Mouse (Mus musculus) embryo, embryonic 10.5 days (tissue): ENCODE data around the gene Fgfr2.
A peak's percentile ranks its signal among the peaks of the same experiment; 100 is the strongest.
"Not testable (repeated sequence)": the region's sequence is repeated elsewhere in the genome, so short reads cannot be mapped to it uniquely, and the experiment has no call there.

Experiments
- DNase-seq: peaks from one replicate; pipeline ENCODE4 v3.0.0-alpha.2; 2015; ENCODE audit warnings: low spot score

The Fgfr2 gene

DNA sequence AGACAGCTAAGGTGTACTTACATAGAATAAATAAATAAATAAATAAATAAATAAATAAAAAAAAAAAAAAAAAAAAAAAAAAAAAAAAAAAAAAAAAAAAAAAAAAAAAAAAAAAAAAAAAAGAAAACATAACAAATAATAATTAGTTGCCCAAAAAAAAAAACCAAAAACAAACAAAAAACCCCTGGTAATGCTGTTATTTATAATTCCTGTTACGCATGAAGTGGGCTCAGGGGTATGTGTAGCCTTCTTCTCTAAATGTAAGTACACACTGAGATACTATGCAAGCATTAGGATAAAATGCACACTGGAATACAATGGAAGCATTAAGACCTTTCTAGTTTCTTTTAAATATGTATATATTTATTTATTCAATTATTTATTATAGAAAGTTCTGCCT, 2733.1 kb downstream of the Fgfr2 start:
- DNase-seq, result not testable (repeated sequence)

DNA sequence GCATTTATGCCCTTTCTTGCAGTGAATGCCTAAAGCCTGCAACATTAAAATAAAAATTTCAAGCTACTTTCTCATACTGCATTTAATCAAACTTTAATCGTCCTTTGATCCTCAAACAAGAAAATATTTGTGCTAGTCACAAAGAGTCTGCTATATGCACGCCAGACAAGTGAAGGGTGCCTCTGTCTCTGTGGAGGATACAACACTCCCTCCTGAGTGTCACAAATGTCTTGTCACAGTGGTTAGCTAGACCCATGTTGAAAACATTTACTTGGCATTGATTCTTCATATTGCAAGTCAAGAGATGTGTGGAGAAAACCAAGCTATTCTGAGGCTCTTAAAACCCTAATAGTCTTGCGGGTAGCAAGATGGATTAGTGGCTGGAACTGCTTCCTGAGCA, 2736.8 kb downstream of the Fgfr2 start:
- DNase-seq, result no peak

DNA sequence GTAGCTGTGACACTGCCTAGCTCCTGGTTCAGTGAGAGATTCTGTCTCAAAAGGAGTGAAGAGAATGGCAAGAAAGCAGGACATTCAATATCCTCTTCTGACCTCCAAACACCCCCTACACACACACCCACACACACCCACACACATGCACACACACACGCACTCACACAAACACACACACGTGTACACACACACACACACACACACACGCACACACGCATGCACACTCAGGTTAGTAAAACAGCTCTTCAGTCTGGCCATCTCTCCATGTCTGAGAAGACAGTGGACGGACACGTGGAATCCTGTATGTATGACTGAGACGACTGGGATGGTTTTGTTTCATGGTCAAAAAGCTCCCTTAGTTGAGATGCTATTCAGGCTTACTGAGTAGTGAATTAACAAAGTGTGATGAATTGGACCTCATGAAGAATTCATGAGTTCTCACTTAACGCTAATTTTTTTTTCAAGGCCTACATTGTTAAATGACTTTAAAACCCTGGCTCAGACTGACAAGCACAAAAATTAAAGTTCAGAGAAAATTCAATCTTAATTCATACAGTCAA, 2737.3 kb downstream of the Fgfr2 start:
- DNase-seq, result peak; percentile 31

DNA sequence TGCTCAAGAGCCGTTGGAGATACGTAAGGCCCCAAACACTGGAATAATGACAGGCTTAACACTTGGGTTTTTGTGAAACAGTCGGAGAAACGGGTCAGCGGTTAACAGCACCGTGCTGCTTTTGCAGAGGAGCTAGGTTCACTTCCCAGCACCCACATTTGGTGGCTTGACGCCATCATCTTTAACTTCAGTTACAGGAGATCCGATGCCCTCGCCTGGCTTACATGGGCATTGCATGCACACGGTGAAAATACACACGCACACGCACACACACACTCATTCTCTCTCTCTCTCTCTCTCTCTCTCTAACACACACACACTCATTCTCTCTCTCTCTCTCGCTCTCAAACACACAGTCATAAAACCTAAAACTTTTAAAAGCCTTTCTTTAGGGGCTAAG, 2741.0 kb downstream of the Fgfr2 start:
- DNase-seq, result no peak

DNA sequence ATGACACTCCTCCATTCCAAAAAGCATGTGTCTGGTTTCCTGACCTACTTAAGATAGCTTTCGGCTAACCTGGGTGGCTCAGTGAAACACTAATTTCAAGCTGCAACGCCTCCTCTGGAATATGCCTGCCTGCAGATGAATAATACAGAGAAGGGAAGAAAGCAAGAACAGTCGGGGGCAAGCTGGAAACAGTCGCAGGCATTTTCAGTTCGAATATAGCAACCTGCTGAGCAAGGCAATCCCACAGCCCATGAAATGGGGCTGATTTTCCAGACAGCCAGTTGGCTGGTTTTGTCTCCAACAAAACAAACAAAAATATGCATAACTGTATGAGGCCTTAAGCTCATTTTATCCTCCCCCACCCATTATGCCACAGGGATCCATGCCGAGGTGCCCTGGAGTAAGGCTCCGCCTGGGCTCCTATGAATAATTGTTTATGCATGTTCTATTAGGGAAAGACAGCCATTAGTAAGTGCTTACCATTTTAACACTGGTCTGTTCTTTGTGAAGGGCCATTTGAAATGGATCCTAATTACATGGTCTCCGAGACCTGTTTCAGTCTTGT, 2741.7 kb downstream of the Fgfr2 start:
- no peak for DNase-seq

- DNase-seq, result no peak
These were observed 2742.3 kb downstream of the Fgfr2 start for GRCm38 (mm10) chr7:130380769-130381355.

GRCm38 (mm10) chr7:130380367-130380766, 2742.8 kb downstream of the Fgfr2 start:
- DNase-seq, result no peak

DNA sequence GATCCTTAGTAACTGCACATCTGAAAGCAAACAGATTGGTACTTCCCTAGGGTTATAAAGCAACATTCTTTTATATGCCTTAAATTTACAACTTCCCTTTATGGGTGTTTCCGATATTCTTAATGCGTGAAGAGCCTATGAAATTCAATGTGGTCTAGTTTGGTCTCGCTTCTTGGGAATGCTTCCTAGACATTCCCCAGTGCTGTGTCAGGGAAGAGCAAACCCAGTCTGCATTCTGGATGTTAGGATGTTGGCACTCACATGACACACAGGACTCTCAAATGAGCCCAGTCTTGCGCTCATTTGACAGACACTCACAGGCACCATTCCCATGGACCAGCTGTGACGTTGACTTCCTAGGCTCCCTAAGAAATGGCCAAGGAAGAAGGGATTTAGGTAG, 2743.3 kb downstream of the Fgfr2 start:
- DNase-seq, result no peak

DNA sequence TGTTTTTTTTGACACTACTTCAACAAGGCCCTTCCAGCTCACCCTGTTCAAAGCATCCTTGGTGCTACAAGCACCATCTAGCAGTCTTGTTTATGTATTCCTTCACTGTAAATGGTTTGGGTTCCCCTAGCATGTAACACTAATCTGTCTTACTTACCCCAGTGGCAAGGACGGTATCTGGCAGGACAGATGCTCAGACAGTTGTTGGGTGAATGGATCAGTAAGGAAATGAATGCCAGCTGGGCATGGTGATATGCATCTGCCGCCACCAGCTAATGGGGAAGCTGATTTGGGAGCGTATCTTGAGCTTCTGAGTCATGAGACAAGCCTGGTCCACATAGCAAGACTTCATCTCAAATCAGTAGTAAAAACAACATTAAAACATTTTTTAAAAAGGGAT, 2744.8 kb downstream of the Fgfr2 start:
- DNase-seq, result no peak

- DNase-seq, result no peak
These were observed 2748.8 kb downstream of the Fgfr2 start for GRCm38 (mm10) chr7:130374311-130374710.

DNA sequence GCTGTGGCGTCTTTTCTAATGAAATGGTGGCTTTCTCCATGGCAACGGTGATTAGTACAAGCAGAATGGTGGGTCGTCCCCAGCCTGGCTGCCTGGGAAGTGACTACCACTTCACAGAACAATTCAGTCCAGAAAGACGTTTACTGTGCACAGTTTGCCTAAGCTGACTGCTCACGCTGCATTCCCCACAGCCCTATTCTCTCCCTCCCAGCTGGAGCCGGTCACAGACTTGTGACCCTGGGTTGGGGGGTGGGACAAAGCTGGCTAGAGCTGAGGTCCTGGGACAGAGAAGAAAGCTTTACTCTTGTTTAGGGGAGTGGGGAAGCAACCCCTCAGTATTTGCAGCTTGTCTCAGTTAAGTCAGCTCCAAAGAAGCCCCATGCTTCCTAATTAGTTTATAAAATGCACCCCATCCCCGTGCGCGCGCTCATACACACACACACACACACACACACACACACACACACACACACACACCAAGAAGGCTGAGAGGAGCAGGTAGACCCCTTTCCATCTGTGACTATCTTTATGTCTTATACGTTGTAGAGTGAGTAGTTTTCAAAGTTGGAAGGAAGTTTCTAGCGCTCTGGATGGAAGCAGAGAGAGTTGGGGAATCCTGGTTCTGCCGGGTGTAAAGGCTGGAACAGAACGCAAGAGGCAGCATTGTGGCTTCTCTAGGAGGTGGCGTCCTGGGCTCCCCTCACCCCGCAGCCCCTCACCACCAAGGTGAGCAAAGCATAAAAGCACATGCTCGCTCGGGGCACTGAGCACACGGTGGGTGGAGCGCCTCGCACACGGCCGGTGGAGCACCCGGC, 2754.1 kb downstream of the Fgfr2 start:
- DNase-seq, result peak; percentile 82

GRCm38 (mm10) chr7:130368036-130368826, 2754.9 kb downstream of the Fgfr2 start:
- DNase-seq, result peak; percentile 46

DNA sequence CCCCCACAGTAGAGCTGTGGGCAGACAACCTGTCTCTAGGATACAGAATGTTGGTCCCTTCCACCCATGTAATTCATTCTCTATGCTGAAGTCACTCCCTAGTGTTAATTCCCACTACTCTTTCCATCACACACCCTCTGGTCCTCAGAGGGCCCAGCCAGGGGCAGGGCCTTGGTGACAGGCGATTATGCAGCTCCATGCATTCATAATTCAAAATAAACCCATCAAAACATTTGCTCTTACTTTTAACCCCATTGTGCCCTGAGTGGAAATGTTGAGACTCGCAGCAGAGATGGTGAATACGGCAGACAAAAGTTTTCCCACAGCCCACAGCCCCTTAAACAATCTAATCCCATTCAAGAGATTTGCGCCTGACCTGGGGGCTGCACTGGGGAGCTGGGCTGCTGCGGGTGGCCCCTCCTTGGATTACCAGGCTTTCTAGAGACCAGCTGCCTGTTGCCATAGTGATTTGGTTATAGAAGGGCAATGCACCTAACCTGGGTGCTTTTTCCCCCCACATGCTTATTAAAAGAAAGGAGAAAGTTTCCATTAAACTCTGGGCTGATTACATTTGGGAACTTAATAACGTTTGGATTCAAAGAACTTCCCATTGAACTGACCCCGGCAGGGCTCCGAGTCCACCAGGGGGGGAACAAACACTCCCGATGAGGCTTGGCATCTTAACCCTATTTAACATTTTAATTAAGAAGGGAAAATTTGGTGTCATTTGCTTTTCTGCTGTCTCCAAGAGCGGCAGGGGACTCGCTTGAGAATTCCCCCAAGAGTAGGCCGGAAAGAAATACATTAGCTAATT, 2755.7 kb downstream of the Fgfr2 start:
- peak; percentile 77 for DNase-seq

GRCm38 (mm10) chr7:130365711-130366110, 2757.4 kb downstream of the Fgfr2 start:
- no peak for DNase-seq

GRCm38 (mm10) chr7:130340412-130341152, 2782.6 kb downstream of the Fgfr2 start:
- no peak for DNase-seq

GRCm38 (mm10) chr7:130337601-130338000, 2785.5 kb downstream of the Fgfr2 start:
- DNase-seq, result no peak

GRCm38 (mm10) chr7:130335440-130336051, 2787.6 kb downstream of the Fgfr2 start:
- DNase-seq, result peak; percentile 53

GRCm38 (mm10) chr7:130332515-130333220, 2790.5 kb downstream of the Fgfr2 start:
- DNase-seq, result no peak

DNA sequence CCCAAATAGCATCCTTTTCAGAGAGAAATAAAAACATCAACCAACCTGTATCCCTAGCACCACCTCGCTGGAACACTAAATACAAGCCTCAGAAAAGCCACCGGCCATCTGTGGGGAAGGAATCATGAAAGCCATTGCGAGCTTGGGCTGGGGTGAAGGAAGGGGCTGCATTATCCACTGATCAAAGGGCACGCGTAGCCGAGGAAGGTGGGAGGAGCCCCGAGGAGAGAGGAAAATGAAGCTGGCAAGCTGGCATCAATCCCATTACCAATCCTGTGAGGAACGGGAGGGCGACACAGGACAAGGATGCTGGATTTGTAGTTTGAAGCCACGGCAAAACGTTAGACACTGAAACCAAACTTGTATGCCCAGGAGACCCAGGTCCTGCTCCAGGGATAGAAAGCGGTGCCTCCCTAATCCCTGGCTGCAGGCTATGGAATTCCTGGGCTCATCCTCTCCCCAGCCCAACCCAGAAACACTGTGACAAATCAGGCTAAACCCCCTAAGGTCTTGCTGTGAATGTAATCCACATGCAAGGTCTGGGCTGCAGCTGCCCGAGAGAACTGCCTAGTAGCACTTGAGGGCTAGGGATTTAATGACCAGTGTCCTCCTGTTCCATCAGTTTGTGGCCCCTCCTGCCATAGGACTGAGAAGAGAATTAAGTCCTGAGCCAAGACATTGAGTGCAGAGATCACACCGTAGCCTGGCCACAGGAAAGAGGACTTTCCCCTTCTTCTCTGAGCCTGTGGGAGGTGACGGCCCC, 2795.4 kb downstream of the Fgfr2 start:
- peak; percentile 41 for DNase-seq
